Mouse (Mus musculus): ENCODE results near the gene Maff.
A peak's percentile ranks its signal among the peaks of the same experiment; 100 is the strongest.

Gene Maff

DNA sequence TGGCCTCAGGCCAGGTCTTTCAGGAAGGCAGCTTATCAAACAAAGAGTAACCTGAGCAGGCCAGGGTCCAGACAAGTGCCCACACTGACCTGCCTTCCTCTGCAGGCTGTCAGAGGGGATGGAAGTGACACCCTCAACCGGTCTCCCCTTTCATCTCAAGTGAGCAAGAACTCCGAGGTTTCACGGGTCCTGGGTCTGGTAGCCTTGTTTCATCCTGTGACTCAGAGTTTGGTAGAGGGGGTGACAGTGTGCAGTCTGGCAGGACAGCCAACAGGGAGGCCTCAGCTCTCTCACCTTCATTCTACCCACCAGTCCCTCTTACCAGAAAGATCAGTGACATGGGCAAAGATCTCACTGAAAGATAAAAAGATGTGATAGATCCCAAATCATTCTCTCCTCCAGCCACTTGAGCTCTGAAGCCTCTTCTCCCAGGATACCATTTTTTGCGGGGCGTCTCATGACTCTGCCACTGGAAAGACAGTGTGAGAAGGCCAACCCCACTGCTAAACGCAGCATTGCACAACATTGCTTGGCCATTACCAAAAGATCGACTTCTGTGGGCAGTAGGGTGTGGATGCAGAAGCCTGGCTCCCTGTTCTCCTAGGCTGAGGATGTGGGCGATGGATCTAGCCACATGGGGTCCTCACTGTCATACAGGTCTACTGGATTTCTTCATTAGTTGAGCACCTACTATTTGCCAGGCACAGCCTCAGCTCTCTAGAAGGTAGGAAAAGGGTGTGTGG, at the start of gene Maff:
Maff (plus strand) TSS at position 571 of the 743 bp plus-strand sequence.
- no peak for DNase-seq (ENCODE audit: low spot score)

- DNase-seq (ENCODE audit: low spot score), result no peak
These were observed 47.9 kb upstream of the Maff start for GRCm38 (mm10) chr15:79298553-79298952.

- no peak for DNase-seq (ENCODE audit: low spot score)
These were observed 46.8 kb upstream of the Maff start for GRCm38 (mm10) chr15:79299563-79300155.

- DNase-seq (ENCODE audit: low spot score), result no peak
These were observed 42.7 kb upstream of the Maff start for GRCm38 (mm10) chr15:79303725-79304124.

DNA sequence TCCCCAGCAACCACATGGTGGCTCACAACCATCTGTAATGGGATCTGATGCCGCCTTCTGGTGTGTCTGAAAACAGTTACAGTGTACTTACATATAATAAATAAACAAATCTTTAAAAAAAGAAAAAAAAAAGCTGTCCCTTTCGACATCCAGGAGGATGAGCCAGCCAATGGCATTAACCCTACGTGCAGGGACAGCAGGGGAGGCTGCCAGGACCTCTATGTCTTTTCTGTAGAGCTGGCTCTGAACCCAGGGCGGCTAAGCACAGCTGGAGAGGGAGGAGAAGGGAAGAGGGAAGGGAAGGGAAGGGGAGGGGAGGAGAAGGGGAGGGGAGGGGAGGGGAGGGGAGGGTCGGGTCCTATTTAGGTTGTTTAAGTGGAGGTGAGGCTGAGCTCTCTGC, 41.6 kb upstream of the Maff start:
- no peak for DNase-seq (ENCODE audit: low spot score)

GRCm38 (mm10) chr15:79306043-79306637, 40.3 kb upstream of the Maff start:
- DNase-seq (ENCODE audit: low spot score), result no peak

GRCm38 (mm10) chr15:79307861-79308260, 38.6 kb upstream of the Maff start:
- DNase-seq (ENCODE audit: low spot score), result no peak

DNA sequence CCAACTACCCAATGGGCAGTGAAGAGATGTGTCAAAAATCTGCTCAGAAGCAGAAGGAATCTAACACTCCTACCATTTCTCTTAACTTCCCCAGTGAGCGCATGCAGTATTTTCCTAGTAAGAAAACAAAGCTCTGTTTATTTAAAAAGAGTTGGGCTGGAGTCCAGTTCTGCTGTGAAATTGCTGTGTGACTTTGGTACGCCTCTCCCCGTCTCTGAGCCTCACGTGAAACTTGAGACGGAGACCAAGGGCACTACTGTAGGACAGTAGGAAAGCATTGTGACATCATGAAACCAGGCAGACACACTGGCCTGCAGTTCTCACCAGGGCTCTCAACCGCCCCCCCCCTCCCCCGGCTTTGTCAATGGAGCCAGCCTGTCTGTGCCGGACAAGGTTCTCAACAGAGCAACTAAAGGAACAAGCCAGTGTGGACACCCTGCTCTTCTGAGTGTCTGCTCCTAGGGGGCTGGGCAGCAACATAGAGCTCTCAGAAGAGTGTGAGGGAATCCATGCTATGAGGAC, 32.5 kb upstream of the Maff start:
- no peak for DNase-seq (ENCODE audit: low spot score)

DNA sequence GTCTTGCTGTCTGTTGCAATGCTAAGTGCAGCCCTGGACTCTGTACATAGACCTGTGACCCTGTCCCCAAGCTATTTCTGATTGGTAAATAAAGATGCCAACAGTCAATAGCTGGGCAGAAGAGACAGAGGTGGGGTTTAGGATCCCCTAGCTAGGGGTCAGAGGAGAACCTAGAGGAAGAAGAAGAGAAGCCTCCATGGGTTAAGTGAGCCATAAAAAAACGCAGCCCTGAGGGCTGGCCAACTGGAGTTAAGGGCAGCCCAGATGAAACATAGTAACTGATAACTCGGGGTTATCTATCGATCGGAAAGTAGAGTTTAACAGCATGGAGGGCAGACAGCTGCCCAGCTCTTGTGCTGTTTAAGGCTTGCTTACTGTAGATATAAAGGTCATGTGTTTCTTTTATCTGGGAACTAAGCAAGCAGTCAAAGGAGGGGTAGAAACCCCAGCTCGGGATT, 24.7 kb upstream of the Maff start:
- DNase-seq (ENCODE audit: low spot score), result no peak

DNA sequence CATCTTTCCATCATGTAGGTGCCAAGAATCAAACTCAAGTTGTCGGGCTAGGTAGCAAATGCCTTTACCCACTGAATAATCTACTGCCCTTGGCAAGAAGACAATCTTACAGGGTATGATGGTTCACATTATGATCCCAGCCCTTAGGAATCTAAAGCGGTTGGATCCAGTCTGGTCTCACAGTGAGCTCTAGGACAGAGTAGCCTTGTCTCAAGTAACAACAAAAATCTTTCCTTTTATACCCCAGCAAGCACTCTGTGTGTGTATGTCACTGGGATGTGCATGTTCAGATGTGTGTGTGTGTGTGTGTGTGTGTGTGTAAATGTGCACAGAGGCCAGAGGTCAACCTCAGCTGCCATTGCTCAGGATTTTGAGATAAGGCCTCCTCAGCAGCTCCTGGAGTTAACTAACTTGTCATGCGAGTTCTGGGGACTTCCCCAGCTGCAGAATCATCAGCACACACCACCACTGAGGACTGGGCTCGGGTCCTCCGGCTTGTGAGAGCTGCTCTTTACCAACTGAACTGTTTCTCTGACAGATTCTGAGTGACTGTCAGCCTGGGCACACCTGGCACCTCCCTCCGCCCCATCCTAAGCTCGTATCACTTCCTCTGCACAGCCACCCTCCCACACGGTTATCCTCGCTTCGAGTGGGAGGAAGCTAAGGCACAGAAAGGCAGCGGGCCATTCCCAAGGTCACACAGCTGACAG, 24.0 kb upstream of the Maff start:
- no peak for DNase-seq (ENCODE audit: low spot score)

DNA sequence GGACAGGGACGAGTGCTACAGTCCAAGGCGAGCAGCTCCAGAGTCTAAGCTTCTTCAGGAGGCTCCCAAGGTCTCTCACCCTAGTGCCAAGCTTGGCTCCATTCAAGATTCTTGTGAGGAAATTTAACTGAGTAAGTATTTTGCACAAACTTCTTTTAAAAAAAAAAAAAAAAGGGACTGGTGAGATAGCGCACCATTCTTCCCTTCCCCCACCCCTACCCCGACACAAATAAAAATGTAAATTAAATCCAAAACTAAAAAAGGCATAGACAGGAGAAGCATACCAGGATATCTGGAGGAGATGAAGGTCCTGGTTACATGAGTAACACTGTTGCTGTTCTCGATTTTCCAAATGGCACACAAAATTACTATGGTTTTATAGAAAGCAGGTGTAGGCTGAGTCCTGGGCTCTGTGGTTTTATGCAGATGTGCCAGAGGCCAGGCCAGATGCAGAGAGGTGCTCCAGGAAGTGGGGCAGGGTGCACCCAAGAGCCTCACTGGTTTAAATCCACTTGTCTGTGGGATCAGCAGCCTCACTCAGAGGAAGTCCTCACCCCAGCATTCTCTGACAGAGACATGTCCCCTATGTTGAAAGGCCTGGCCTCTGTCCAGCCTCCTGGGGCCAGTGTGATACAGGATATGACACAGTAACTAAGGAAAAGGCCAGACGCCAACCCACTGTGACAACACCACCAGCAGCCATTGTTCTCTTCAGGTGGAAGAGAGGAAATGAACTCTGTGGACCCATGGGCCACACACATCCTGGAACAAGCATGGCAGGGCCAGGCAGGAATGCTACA, 23.2 kb upstream of the Maff start:
- DNase-seq (ENCODE audit: low spot score), result no peak

DNA sequence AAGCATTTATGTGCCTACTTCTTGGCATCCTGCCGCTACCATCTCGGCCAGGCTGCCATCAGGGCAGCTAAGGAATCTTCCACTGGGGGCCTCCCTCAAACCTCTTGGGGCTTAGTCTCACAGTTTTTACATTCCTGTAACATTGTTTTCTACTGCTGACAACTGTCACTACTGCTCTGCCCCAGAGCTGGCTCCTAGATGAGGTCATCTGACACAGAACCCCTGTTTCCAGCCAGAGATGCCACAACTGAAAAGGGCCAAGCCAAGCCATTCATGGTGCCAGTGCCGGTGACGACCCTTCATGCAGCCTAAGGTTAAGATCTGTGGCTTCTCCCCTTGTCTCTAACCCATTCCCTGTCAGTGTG, 22.6 kb upstream of the Maff start:
- no peak for DNase-seq (ENCODE audit: low spot score)

- no peak for DNase-seq (ENCODE audit: low spot score)
These were observed 22.0 kb upstream of the Maff start for GRCm38 (mm10) chr15:79324373-79324772.

- no peak for DNase-seq (ENCODE audit: low spot score)
These were observed 20.7 kb upstream of the Maff start for GRCm38 (mm10) chr15:79325742-79326141.

DNA sequence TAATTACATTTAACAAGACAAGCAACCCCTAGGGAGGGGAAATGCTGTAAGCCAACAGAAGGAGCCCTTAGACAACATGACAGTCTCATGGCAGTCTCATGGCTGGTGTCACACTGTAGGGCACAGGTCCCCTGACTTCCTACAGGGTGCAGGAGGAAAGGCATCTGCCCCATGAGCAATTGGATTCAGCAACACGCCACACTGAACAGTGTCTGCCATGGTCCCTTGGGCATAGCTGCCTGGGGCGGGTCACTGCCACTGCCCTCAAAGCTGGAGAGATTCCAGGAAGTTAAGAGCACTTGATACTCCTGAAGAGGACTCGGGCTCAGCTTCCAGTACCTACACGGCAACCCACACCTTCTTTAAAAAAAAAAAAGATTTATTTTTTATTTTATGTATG, 20.2 kb upstream of the Maff start:
- DNase-seq (ENCODE audit: low spot score), result peak; percentile 8

DNA sequence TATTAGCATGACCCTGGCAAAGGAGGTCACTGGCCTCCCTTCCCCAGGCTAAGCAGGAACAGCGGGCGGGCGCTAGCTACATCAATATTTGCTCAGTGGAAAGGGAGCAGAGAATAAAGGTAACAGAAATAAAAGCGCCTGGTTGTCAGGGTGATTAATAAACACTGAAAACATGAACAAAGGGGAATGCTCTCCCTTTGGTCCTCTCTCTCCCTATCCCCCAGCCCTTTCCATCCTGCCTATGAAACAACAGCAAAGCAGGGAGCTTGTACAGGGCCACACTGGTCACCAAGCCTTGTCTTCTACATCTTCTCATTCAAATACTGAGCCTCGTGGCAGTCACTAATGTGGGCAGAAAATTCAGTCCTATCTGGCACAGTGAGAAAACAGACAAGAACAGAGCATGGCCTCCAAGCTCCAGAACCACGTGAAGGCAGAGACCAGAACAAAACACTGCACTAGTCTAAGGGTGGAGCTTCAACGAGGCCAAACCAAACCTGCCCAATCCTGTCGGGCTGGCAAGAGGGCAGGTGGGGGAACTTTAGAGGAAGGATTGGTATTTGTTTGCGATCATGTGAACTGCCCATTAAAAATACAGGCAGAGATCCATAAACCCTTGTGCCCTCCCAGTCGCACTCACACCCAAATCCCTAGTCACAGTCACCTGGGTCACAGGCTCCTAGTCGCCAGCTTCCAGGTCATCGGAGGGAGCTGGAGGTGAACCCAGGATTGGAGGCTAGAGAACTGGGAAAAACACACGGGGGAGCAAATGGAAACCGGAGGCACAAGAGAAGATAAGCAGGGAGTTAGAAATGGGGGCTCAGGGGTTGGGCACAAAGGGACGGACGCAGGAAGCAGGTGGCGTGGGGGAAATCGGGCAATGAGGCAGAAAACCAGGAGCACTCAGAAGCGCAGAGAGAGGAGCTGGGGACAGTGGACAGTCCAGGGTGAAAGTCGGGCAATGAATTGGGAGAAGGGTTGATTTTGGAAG, 19.2 kb upstream of the Maff start:
- DNase-seq (ENCODE audit: low spot score), result peak; percentile 71

GRCm38 (mm10) chr15:79328058-79328938, 18.1 kb upstream of the Maff start, which contains the start of gene Pla2g6:
Gene Pla2g6, minus strand, starts transcription at chr15:79328390.
- DNase-seq (ENCODE audit: low spot score), result peak; percentile 99

DNA sequence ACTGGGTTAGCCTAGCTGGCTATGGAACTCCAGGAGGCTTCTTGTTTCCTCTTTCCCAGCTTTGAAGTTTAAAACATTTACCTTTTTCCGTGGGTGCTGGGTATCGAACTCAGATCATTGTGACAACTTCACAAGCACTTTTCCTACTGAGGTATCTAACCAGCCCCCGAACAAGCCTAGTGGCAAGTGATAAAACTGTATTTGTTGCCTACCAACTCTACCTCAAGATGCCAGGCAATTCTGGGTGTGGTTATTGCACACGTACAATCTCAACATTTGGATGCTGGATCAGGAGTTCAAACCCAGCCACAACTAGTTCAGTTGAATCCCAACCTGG, 17.5 kb upstream of the Maff start:
- no peak for DNase-seq (ENCODE audit: low spot score)

DNA sequence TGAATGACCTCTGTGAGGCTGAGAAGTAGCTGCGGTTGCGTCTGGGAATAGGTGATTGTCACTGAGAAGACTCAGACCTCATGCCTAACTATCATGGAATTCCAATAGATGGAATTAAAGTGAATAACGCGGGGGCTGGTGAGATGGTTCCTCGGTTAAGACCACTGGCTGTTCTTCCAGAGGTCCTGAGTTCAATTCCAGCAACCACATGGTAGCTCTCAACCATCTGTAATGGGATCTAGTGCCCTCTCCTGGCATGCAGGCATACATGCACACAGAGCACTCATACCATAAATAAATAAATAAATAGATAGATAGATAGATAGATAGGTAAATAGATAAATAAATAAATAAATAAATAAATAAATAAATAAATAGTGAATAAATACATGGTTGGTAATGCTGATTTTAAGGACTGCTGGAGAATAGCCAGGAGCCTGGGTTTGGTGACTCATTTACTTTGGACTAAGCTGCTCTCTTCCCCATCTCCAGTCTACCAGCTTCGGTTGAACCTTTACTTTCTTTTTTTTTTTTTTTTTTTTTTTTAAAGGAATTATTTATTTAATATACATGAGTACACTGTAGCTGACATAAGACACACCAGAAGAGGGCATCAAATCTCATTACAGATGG, 17.0 kb upstream of the Maff start:
- no peak for DNase-seq (ENCODE audit: low spot score)

All from embryo, embryonic 10.5 days (tissue).